Comparison of ENCODE assay signal across 8 mouse cellular contexts in genomic region chr14:76164904-76165755, GRCm38 (mm10). TPM values are rescaled to one million over a fixed set of nuclear protein-coding genes. Genes with fewer than 3 reads are reported as not detected.
DNase-seq lines count a peak whose midpoint lies in the region; ATAC-seq and TF ChIP-seq lines count a peak whose summit lies in the region.

No protein-coding gene starts in this region.

- DNase-seq in left cerebral cortex, adult 2 months (ENCODE audit: extremely low spot score in 1 of 2, low spot score in 2 of 2) = peak; percentile 40 to 44
- no peak for DNase-seq in left cerebral cortex, adult 11 months (ENCODE audit: low spot score)
- peak; percentile 74 for DNase-seq in brain, adult 2 months (ENCODE audit: low read depth, low spot score)
- DNase-seq in forebrain, embryonic 14.5 days (ENCODE audit: low spot score) = no peak
- DNase-seq in spleen, adult 18-20 months = no peak
- no peak for DNase-seq in testis, postnatal 10 days (ENCODE audit: low spot score)

- peak overlapping the region; percentile 5; the same call in 1 of the 2 replicates for H3K4me3 ChIP-seq in left cerebral cortex, adult 2 months
- no peak overlapping the region for H3K4me3 ChIP-seq in forebrain, embryonic 14.5 days (ENCODE audit: low read depth, low read length)
- no peak overlapping the region for H3K4me3 ChIP-seq in intestine, postnatal 0 days (ENCODE audit: low read depth, low read length)
- peak overlapping the region; percentile 13; the same call in 1 of the 2 replicates for H3K4me3 ChIP-seq in midbrain, embryonic 15.5 days

- peak overlapping the region; percentile 32 for H3K4me2 ChIP-seq in forebrain, embryonic 14.5 days (ENCODE audit: low read length)
- H3K4me2 ChIP-seq in intestine, postnatal 0 days (replicated peaks; ENCODE audit: low read depth) = peak overlapping the region; percentile 53
- peak overlapping the region; percentile 36 for H3K4me2 ChIP-seq in midbrain, embryonic 15.5 days

- H3K4me1 ChIP-seq in forebrain, embryonic 14.5 days (ENCODE audit: control insufficient read depth, insufficient read depth, low read length) = no peaks in the 10 kb centered on the region
- no peaks in the 10 kb centered on the region for H3K4me1 ChIP-seq in intestine, postnatal 0 days (replicated peaks; ENCODE audit: control insufficient read depth, insufficient read depth, low read length)
- no peaks in the 10 kb centered on the region; the same call in 1 of the 2 replicates for H3K4me1 ChIP-seq in midbrain, embryonic 15.5 days

- no peaks in the 10 kb centered on the region for H3K9me3 ChIP-seq in forebrain, embryonic 14.5 days (replicated peaks; ENCODE audit: control insufficient read depth, low read length)
- no peaks in the 10 kb centered on the region for H3K9me3 ChIP-seq in intestine, postnatal 0 days (ENCODE audit: control insufficient read depth)
- H3K9me3 ChIP-seq in midbrain, embryonic 15.5 days = no peaks in the 10 kb centered on the region

- H3K36me3 ChIP-seq in forebrain, embryonic 14.5 days (ENCODE audit: control insufficient read depth, insufficient read depth, low read length) = no peaks in the 10 kb centered on the region
- H3K36me3 ChIP-seq in intestine, postnatal 0 days (ENCODE audit: control insufficient read depth, insufficient read depth) = no peaks in the 10 kb centered on the region
- H3K36me3 ChIP-seq in midbrain, embryonic 15.5 days (replicated peaks) = no peaks in the 10 kb centered on the region

- no peak overlapping the region for H3K27ac ChIP-seq in left cerebral cortex, adult 2 months
- no peak overlapping the region for H3K27ac ChIP-seq in forebrain, embryonic 14.5 days (ENCODE audit: low read depth, low read length)
- H3K27ac ChIP-seq in intestine, postnatal 0 days (ENCODE audit: low read depth, low read length) = no peak overlapping the region
- H3K27ac ChIP-seq in midbrain, embryonic 15.5 days = no peak overlapping the region

- WGBS in forebrain, embryonic 14.5 days = 30% methylated on average over 32 of the region's 32 CpGs
- WGBS in intestine, postnatal 0 days = 16% methylated on average over 32 of the region's 32 CpGs
- 27% methylated on average over 32 of the region's 32 CpGs for WGBS in midbrain, embryonic 15.5 days

- no peak for TF ChIP-seq CTCF in left cerebral cortex, adult 2 months (IDR thresholded peaks at IDR 0.05)
- TF ChIP-seq CTCF in intestine, postnatal 0 days (IDR thresholded peaks at IDR 0.05; ENCODE audit: low read depth) = 0 out of 2 replicates have a peak, but pooled peaks have one; percentile 9

- no peaks in the 10 kb centered on the region for H3K27me3 ChIP-seq in forebrain, embryonic 14.5 days (replicated peaks; ENCODE audit: control insufficient read depth, insufficient read depth, low read length)
- 0 out of 2 replicates have a peak, but pooled peaks cover 4% of the 10 kb centered on the region for H3K27me3 ChIP-seq in intestine, postnatal 0 days (replicated peaks; ENCODE audit: control insufficient read depth, insufficient read depth, low read length)
- H3K27me3 ChIP-seq in midbrain, embryonic 15.5 days (replicated peaks) = no peaks in the 10 kb centered on the region

- peak; percentile 32; the same call in 1 of the 2 replicates for ATAC-seq in forebrain, embryonic 14.5 days
- peak; percentile 36; the same call in 1 of the 2 replicates for ATAC-seq in intestine, postnatal 0 days
- ATAC-seq in midbrain, embryonic 15.5 days (replicated peaks) = 0 out of 2 replicates have a peak, but pooled peaks have one; percentile 50

- no peak overlapping the region; the same call in 1 of the 2 replicates for H3K9ac ChIP-seq in forebrain, embryonic 14.5 days (ENCODE audit: low read length)
- H3K9ac ChIP-seq in intestine, postnatal 0 days (ENCODE audit: low read depth, low read length) = no peak overlapping the region
- H3K9ac ChIP-seq in midbrain, embryonic 15.5 days = no peak overlapping the region; the same call in 1 of the 2 replicates

- intact Hi-C loops in left cerebral cortex, adult 2 months (cut with DNase I) = loop anchor here (5.0 kb wide), 1 partner anchor 247 kb away; the partner anchor contains the start of gene Tsc22d1

RNA-seq across cellular contexts. Expression of gene Nufip1, which starts 54.4 kb away (rescaled TPM):
- 1 to 10 TPM; 8.2 to 8.4 TPM for total RNA-seq in left cerebral cortex, adult 2 months (2021)
- polyA plus RNA-seq in forebrain, embryonic 14.5 days (2014; fragmentation: Nextera tagmentation; extraction: Ambion mirVana) = 13.8 and 15.0 TPM in 2 replicates
- 7.5 and 8.6 TPM in 2 replicates for polyA plus RNA-seq in intestine, postnatal 0 days (2015; fragmentation: Nextera tagmentation; extraction: Ambion mirVana)
- 12.8 and 13.2 TPM in 2 replicates for polyA plus RNA-seq in midbrain, embryonic 15.5 days (2015; fragmentation: Nextera tagmentation; extraction: Ambion mirVana)

RNA-seq across cellular contexts. Expression of gene Gpalpp1, which starts 54.6 kb away (rescaled TPM):
- 10 to 100 TPM; 23.2 to 23.6 TPM for total RNA-seq in left cerebral cortex, adult 2 months (2021)
- 13.0 and 14.3 TPM in 2 replicates for polyA plus RNA-seq in forebrain, embryonic 14.5 days (2014; fragmentation: Nextera tagmentation; extraction: Ambion mirVana)
- polyA plus RNA-seq in intestine, postnatal 0 days (2015; fragmentation: Nextera tagmentation; extraction: Ambion mirVana) = 5.8 and 5.9 TPM in 2 replicates
- polyA plus RNA-seq in midbrain, embryonic 15.5 days (2015; fragmentation: Nextera tagmentation; extraction: Ambion mirVana) = 13.9 TPM in 2 replicates

Comparison
In these comparisons a context has a peak if more than half of its experiments do, and no peak if none do; other contexts are left out.
1. DNase-seq: peak in left cerebral cortex, adult 2 months (2 of 2) and brain, adult 2 months (single experiment); none in left cerebral cortex, adult 11 months (single experiment), forebrain, embryonic 14.5 days (single experiment), spleen, adult 18-20 months (0 of 2) and testis, postnatal 10 days (single experiment).
2. H3K4me3 ChIP-seq: peak in left cerebral cortex, adult 2 months (single experiment) and midbrain, embryonic 15.5 days (single experiment); none in forebrain, embryonic 14.5 days (single experiment) and intestine, postnatal 0 days (single experiment).
3. Peak in every context shown above with its lines, with median percentiles within 50 percentile points of each other: ATAC-seq and H3K4me2 ChIP-seq.